Mouse (Mus musculus): ENCODE measurements around the gene Slc25a51. TPM values are rescaled to one million over a fixed set of nuclear protein-coding genes. Genes with fewer than 3 reads are reported as not detected.
"Not testable (repeated sequence)": the region's sequence is repeated elsewhere in the genome, so short reads cannot be mapped to it uniquely, and the experiment has no call there.

The Slc25a51 gene
- polyA plus RNA-seq, 1 experiment from 2014 or later = 77.6 TPM

- Histone ChIP-seq H3K27ac (no peak overlapping the region), H3K36me3 (replicated peaks) (peaks cover 24% of the 10 kb centered on the region), H3K9me3 (no peaks in the 10 kb centered on the region), H3K4me2 (peak overlapping the region; percentile 92), H3K4me3 (no peak overlapping the region; the same call in 1 of the 2 replicates), H3K9ac (peak overlapping the region; percentile 4; the same call in 1 of the 2 replicates), H3K4me1 (peaks cover 29% of the 10 kb centered on the region), H3K27me3 (replicated peaks) (no peaks in the 10 kb centered on the region)
- ATAC-seq (replicated peaks) = no peak
- WGBS = 55% methylated on average over 7 of the region's 7 CpGs
Measured at GRCm38 (mm10) chr4:45406397-45406796, 2.2 kb downstream of the Slc25a51 start.

GRCm38 (mm10) chr4:45405315-45405714 is 3.3 kb downstream of the Slc25a51 start:
- Histone ChIP-seq H3K4me1 (peaks cover 29% of the 10 kb centered on the region), H3K36me3 (replicated peaks) (peaks cover 25% of the 10 kb centered on the region), H3K4me3 (no peak overlapping the region), H3K9ac (no peak overlapping the region), H3K27me3 (replicated peaks) (no peaks in the 10 kb centered on the region), H3K9me3 (no peaks in the 10 kb centered on the region), H3K27ac (no peak overlapping the region), H3K4me2 (no peak overlapping the region)
- ATAC-seq (replicated peaks) = no peak
- 84% methylated on average over 7 of the region's 7 CpGs for WGBS

- 92% methylated on average over 7 of the region's 7 CpGs for WGBS
- no peaks in the 10 kb centered on the region for H3K27me3 ChIP-seq (replicated peaks)
- peaks cover 36% of the 10 kb centered on the region for H3K36me3 ChIP-seq (replicated peaks)
- H3K9ac ChIP-seq = no peak overlapping the region
- ATAC-seq (replicated peaks) = no peak
- no peak overlapping the region for H3K27ac ChIP-seq
- no peak overlapping the region for H3K4me3 ChIP-seq
- H3K4me1 ChIP-seq = peaks cover 24% of the 10 kb centered on the region
- no peak overlapping the region for H3K4me2 ChIP-seq
- no peaks in the 10 kb centered on the region for H3K9me3 ChIP-seq
Measured at GRCm38 (mm10) chr4:45404086-45404485, 4.5 kb downstream of the Slc25a51 start.

- no peak overlapping the region for H3K27ac ChIP-seq
- ATAC-seq (replicated peaks) = no peak
- no peak overlapping the region for H3K4me3 ChIP-seq
- no peaks in the 10 kb centered on the region for H3K9me3 ChIP-seq
- no peak overlapping the region for H3K4me2 ChIP-seq
- peaks cover 22% of the 10 kb centered on the region for H3K4me1 ChIP-seq
- H3K27me3 ChIP-seq (replicated peaks) = no peaks in the 10 kb centered on the region
- peaks cover 41% of the 10 kb centered on the region for H3K36me3 ChIP-seq (replicated peaks)
- H3K9ac ChIP-seq = no peak overlapping the region
- 93% methylated on average over 7 of the region's 7 CpGs for WGBS
Measured at GRCm38 (mm10) chr4:45403499-45403878, 5.1 kb downstream of the Slc25a51 start.

GRCm38 (mm10) chr4:45402878-45403498 is 5.6 kb downstream of the Slc25a51 start:
- ATAC-seq (replicated peaks) = no peak
- peaks cover 43% of the 10 kb centered on the region for H3K36me3 ChIP-seq (replicated peaks)
- H3K27me3 ChIP-seq (replicated peaks) = no peaks in the 10 kb centered on the region
- H3K27ac ChIP-seq = no peak overlapping the region
- 82% methylated on average over 7 of the region's 7 CpGs for WGBS
- H3K4me2 ChIP-seq = no peak overlapping the region
- H3K9ac ChIP-seq = no peak overlapping the region
- H3K9me3 ChIP-seq = no peaks in the 10 kb centered on the region
- no peak overlapping the region for H3K4me3 ChIP-seq
- H3K4me1 ChIP-seq = peaks cover 22% of the 10 kb centered on the region

GRCm38 (mm10) chr4:45402281-45402680 is 6.3 kb downstream of the Slc25a51 start:
- peaks cover 45% of the 10 kb centered on the region for H3K36me3 ChIP-seq (replicated peaks)
- no peak overlapping the region for H3K9ac ChIP-seq
- H3K27ac ChIP-seq = no peak overlapping the region
- H3K9me3 ChIP-seq = no peaks in the 10 kb centered on the region
- no peak for ATAC-seq (replicated peaks)
- H3K27me3 ChIP-seq (replicated peaks) = no peaks in the 10 kb centered on the region
- H3K4me2 ChIP-seq = no peak overlapping the region
- H3K4me1 ChIP-seq = peaks cover 16% of the 10 kb centered on the region
- 93% methylated on average over 4 of the region's 4 CpGs for WGBS
- no peak overlapping the region for H3K4me3 ChIP-seq

- H3K27me3 ChIP-seq (replicated peaks) = no peaks in the 10 kb centered on the region
- H3K4me3 ChIP-seq = no peak overlapping the region
- ATAC-seq (replicated peaks) = no peak
- no peak overlapping the region for H3K9ac ChIP-seq
- no peak overlapping the region for H3K27ac ChIP-seq
- no peak overlapping the region for H3K4me2 ChIP-seq
- peaks cover 49% of the 10 kb centered on the region for H3K36me3 ChIP-seq (replicated peaks)
- 96% methylated on average over 45 of the region's 45 CpGs for WGBS
- 0 out of 2 replicates have a peak, but pooled peaks cover 3% of the 10 kb centered on the region for H3K4me1 ChIP-seq
- H3K9me3 ChIP-seq = no peaks in the 10 kb centered on the region
Measured at GRCm38 (mm10) chr4:45399421-45400210, 8.9 kb downstream of the Slc25a51 start.

- not testable (repeated sequence) for ATAC-seq (replicated peaks); H3K9me3 ChIP-seq; H3K4me1 ChIP-seq; H3K27ac ChIP-seq; H3K27me3 ChIP-seq (replicated peaks); H3K9ac ChIP-seq; H3K4me3 ChIP-seq; H3K4me2 ChIP-seq
- 91% methylated on average over 5 of the region's 5 CpGs for WGBS
- peaks cover 38% of the 10 kb centered on the region for H3K36me3 ChIP-seq (replicated peaks)
Measured at GRCm38 (mm10) chr4:45398315-45398714, 10.3 kb downstream of the Slc25a51 start.

GRCm38 (mm10) chr4:45396211-45396610 is 12.4 kb downstream of the Slc25a51 start:
- peaks cover 25% of the 10 kb centered on the region for H3K36me3 ChIP-seq (replicated peaks)
- WGBS = 87% methylated on average over 6 of the region's 6 CpGs
- ATAC-seq (replicated peaks); H3K9me3 ChIP-seq; H3K27me3 ChIP-seq (replicated peaks); H3K4me1 ChIP-seq; H3K27ac ChIP-seq; H3K4me3 ChIP-seq; H3K9ac ChIP-seq; H3K4me2 ChIP-seq: not testable (repeated sequence)

- WGBS = 83% methylated on average over 5 of the region's 5 CpGs
- peaks cover 11% of the 10 kb centered on the region; the same call in 1 of the 2 replicates for H3K36me3 ChIP-seq (replicated peaks)
- no peaks in the 10 kb centered on the region for H3K4me1 ChIP-seq
- no peaks in the 10 kb centered on the region for H3K9me3 ChIP-seq
- ATAC-seq (replicated peaks) = no peak
- H3K9ac ChIP-seq = no peak overlapping the region
- H3K27me3 ChIP-seq (replicated peaks) = no peaks in the 10 kb centered on the region
- H3K27ac ChIP-seq = no peak overlapping the region
- H3K4me2 ChIP-seq = no peak overlapping the region
- H3K4me3 ChIP-seq = no peak overlapping the region
Measured at GRCm38 (mm10) chr4:45393658-45394057, 14.9 kb downstream of the Slc25a51 start.

- no peak for ATAC-seq (replicated peaks)
- no peak overlapping the region for H3K4me2 ChIP-seq
- WGBS = 84% methylated on average over 8 of the region's 8 CpGs
- no peak overlapping the region for H3K9ac ChIP-seq
- no peak overlapping the region for H3K4me3 ChIP-seq
- H3K27me3 ChIP-seq (replicated peaks) = no peaks in the 10 kb centered on the region
- no peaks in the 10 kb centered on the region for H3K4me1 ChIP-seq
- H3K9me3 ChIP-seq = no peaks in the 10 kb centered on the region
- peaks cover 7% of the 10 kb centered on the region; the same call in 1 of the 2 replicates for H3K36me3 ChIP-seq (replicated peaks)
- no peak overlapping the region for H3K27ac ChIP-seq
Measured at GRCm38 (mm10) chr4:45392994-45393393, 15.6 kb downstream of the Slc25a51 start.

- no peak overlapping the region for H3K27ac ChIP-seq
- no peak overlapping the region for H3K4me2 ChIP-seq
- H3K36me3 ChIP-seq (replicated peaks) = peaks cover 5% of the 10 kb centered on the region; the same call in 1 of the 2 replicates
- H3K9me3 ChIP-seq = no peaks in the 10 kb centered on the region
- no peaks in the 10 kb centered on the region for H3K27me3 ChIP-seq (replicated peaks)
- no peak overlapping the region for H3K4me3 ChIP-seq
- no peak overlapping the region for H3K9ac ChIP-seq
- no peak for ATAC-seq (replicated peaks)
- H3K4me1 ChIP-seq = no peaks in the 10 kb centered on the region
- WGBS = 75% methylated on average over 11 of the region's 11 CpGs
Measured at GRCm38 (mm10) chr4:45392572-45392971, 16.0 kb downstream of the Slc25a51 start.

Data from midbrain, embryonic 15.5 days (tissue).